Mouse (Mus musculus): ENCODE results near the gene Pcbp2. TPM values are rescaled to one million over a fixed set of nuclear protein-coding genes. Genes with fewer than 3 reads are reported as not detected.

Gene Pcbp2
- 117 and 122 TPM in 2 replicates for polyA plus RNA-seq (2015; fragmentation: Nextera tagmentation; extraction: Ambion mirVana)

GRCm38 (mm10) chr15:102470183-102470604, at the start of gene Pcbp2:
Pcbp2 (plus strand) TSS chr15:102470539.

GRCm38 (mm10) chr15:102445146-102445545, 25.2 kb upstream of the Pcbp2 start, which contains the start of gene Amhr2:
Amhr2 (plus strand) TSS chr15:102445367.

GRCm38 (mm10) chr15:102458904-102459317, 11.4 kb upstream of the Pcbp2 start, which contains the start of gene Prr13:
Prr13 (plus strand) TSS chr15:102459028.

GRCm38 (mm10) chr15:102503447-102503846, 33.1 kb downstream of the Pcbp2 start, which contains the start of gene Gm10337:
Gm10337 (plus strand) TSS chr15:102503722.

GRCm38 (mm10) chr15:102516728-102517404, 46.5 kb downstream of the Pcbp2 start, which contains the start of gene Map3k12:
Map3k12 (minus strand) TSS chr15:102517064.

GRCm38 (mm10) chr15:102517976-102518858, 47.9 kb downstream of the Pcbp2 start, which contains the start of gene Tarbp2:
Tarbp2 (plus strand) TSS chr15:102518192.

GRCm38 (mm10) chr15:102524892-102525485, 54.6 kb downstream of the Pcbp2 start, which contains the start of gene Npff:
Npff (minus strand) TSS chr15:102524942.

Other genes starting within 250 kb of the Pcbp2 start
- gene Itgb7, start 238.6 kb upstream of the Pcbp2 start, polyA plus RNA-seq (2015; fragmentation: Nextera tagmentation; extraction: Ambion mirVana) = 1.0 and 2.9 TPM in 2 replicates
- 7.1 and 7.7 TPM in 2 replicates for gene Rarg, start 213.0 kb upstream of the Pcbp2 start, polyA plus RNA-seq (2015; fragmentation: Nextera tagmentation; extraction: Ambion mirVana)
- gene Gm9918, start 200.0 kb upstream of the Pcbp2 start, polyA plus RNA-seq (2015; fragmentation: Nextera tagmentation; extraction: Ambion mirVana) = 0.06 and 0.10 TPM in 2 replicates
- gene Mfsd5, start 191.1 kb upstream of the Pcbp2 start, polyA plus RNA-seq (2015; fragmentation: Nextera tagmentation; extraction: Ambion mirVana) = 67.6 and 67.7 TPM in 2 replicates
- gene Espl1, start 174.3 kb upstream of the Pcbp2 start, polyA plus RNA-seq (2015; fragmentation: Nextera tagmentation; extraction: Ambion mirVana) = 1.8 and 2.0 TPM in 2 replicates
- gene Pfdn5, start 144.4 kb upstream of the Pcbp2 start, polyA plus RNA-seq (2015; fragmentation: Nextera tagmentation; extraction: Ambion mirVana) = 546 and 574 TPM in 2 replicates
- gene Myg1, start 138.8 kb upstream of the Pcbp2 start, polyA plus RNA-seq (2015; fragmentation: Nextera tagmentation; extraction: Ambion mirVana) = 69.0 and 80.3 TPM in 2 replicates
- 29.8 and 30.2 TPM in 2 replicates for gene Aaas, start 119.8 kb upstream of the Pcbp2 start, polyA plus RNA-seq (2015; fragmentation: Nextera tagmentation; extraction: Ambion mirVana)
- 0.51 and 0.67 TPM in 2 replicates for gene Sp7, start 103.4 kb upstream of the Pcbp2 start, polyA plus RNA-seq (2015; fragmentation: Nextera tagmentation; extraction: Ambion mirVana)
- 2.4 and 2.8 TPM in 2 replicates for gene Sp1, start 64.4 kb upstream of the Pcbp2 start, polyA plus RNA-seq (2015; fragmentation: Nextera tagmentation; extraction: Ambion mirVana)
- gene Amhr2, start 25.2 kb upstream of the Pcbp2 start, polyA plus RNA-seq (2015; fragmentation: Nextera tagmentation; extraction: Ambion mirVana) = 0.09 and 0.28 TPM in 2 replicates
- gene Prr13, start 11.5 kb upstream of the Pcbp2 start, polyA plus RNA-seq (2015; fragmentation: Nextera tagmentation; extraction: Ambion mirVana) = 69.7 and 79.1 TPM in 2 replicates
- 14.2 TPM in 1 of 2 replicates, not detected in the other for gene Gm10337, start 33.2 kb downstream of the Pcbp2 start, polyA plus RNA-seq (2015; fragmentation: Nextera tagmentation; extraction: Ambion mirVana)
- gene Map3k12, start 46.5 kb downstream of the Pcbp2 start, polyA plus RNA-seq (2015; fragmentation: Nextera tagmentation; extraction: Ambion mirVana) = 41.5 and 48.6 TPM in 2 replicates
- gene Tarbp2, start 47.7 kb downstream of the Pcbp2 start, polyA plus RNA-seq (2015; fragmentation: Nextera tagmentation; extraction: Ambion mirVana) = 81.1 and 92.2 TPM in 2 replicates
- gene Npff, start 54.4 kb downstream of the Pcbp2 start, polyA plus RNA-seq (2015; fragmentation: Nextera tagmentation; extraction: Ambion mirVana) = 11.5 and 12.7 TPM in 2 replicates
- not detected in 2 replicates for gene Gm28047, start 154.5 kb downstream of the Pcbp2 start, polyA plus RNA-seq (2015; fragmentation: Nextera tagmentation; extraction: Ambion mirVana)
- gene Atf7, start 154.9 kb downstream of the Pcbp2 start, polyA plus RNA-seq (2015; fragmentation: Nextera tagmentation; extraction: Ambion mirVana) = 15.5 and 16.8 TPM in 2 replicates
- 52.6 and 64.3 TPM in 2 replicates for gene Atp5g2, start 201.8 kb downstream of the Pcbp2 start, polyA plus RNA-seq (2015; fragmentation: Nextera tagmentation; extraction: Ambion mirVana)